8 mouse cellular contexts compared by ENCODE assay signal in the genomic region with DNA sequence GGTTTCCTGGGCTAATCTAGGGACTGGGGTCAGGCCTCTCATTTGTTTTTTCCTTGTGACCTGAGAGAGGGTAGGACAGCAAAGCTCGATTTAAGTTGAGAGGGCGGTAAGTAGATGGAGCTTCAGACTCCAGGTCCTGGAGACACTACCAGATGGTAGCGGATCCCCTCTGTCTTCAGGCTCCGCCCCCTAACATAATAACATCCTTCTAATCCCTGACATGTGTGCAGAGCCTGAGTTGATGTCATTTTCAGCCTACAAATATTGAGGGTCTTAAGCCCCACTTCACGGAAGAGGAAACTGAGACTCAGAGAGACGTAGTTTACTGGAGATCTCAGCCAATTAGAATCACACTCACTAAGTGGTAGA. TPM values are rescaled to one million over a fixed set of nuclear protein-coding genes. Genes with fewer than 3 reads are reported as not detected.
DNase-seq lines count a peak whose midpoint lies in the region; ATAC-seq and TF ChIP-seq lines count a peak whose summit lies in the region.

No protein-coding gene starts in this region.

- H3K27ac ChIP-seq in heart, adult 2 months = peak overlapping the region; percentile 100
- no peak overlapping the region for H3K27ac ChIP-seq in CH12.LX (ENCODE audit: insufficient read depth, low read depth)
- peak overlapping the region; percentile 98 for H3K27ac ChIP-seq in forebrain, embryonic 13.5 days
- H3K27ac ChIP-seq in liver, embryonic 15.5 days (replicated peaks) = peak overlapping the region; percentile 95

- intact Hi-C loops in heart, adult 2 months (cut with DNase I) = loop anchor here (5.0 kb wide), 1 partner anchor 300 kb away; no protein-coding TSS in a partner anchor
- intact Hi-C loops in left cerebral cortex, postnatal 10 days (cut with DNase I) = loop anchor here (5.0 kb wide), 1 partner anchor 105 kb away; the partner anchor contains the start of gene Map1lc3a

- peaks cover 3% of the 10 kb centered on the region; the same call in 1 of the 2 replicates for H3K36me3 ChIP-seq in heart, adult 2 months (ENCODE audit: control insufficient read depth, insufficient read depth, low read length)
- H3K36me3 ChIP-seq in CH12.LX (replicated peaks in 1 of 2; ENCODE audit: control insufficient read depth in 1 of 2, insufficient read depth in 1 of 2, low read length in 1 of 2) = peaks cover 0 to 16% of the 10 kb centered on the region in 2 experiments
- H3K36me3 ChIP-seq in forebrain, embryonic 13.5 days (ENCODE audit: poor library complexity, severe bottlenecking) = peaks cover 21% of the 10 kb centered on the region
- no peaks in the 10 kb centered on the region for H3K36me3 ChIP-seq in liver, embryonic 15.5 days (replicated peaks)

- DNase-seq in heart, adult 2 months = no peak
- no peak for DNase-seq in heart, postnatal 4 days
- DNase-seq in CH12.LX (ENCODE audit: extremely low read depth) = no peak
- no peak for DNase-seq in left cerebral cortex, postnatal 10 days (ENCODE audit: extremely low spot score in 1 of 2, low spot score in 2 of 2)
- no peak for DNase-seq in adrenal gland, postnatal 10 days
- DNase-seq in thymus, postnatal 4 days = no peak

- 11% methylated on average over 6 of the region's 6 CpGs for WGBS in heart, adult 2 months
- 19% methylated on average over 6 of the region's 6 CpGs for WGBS in forebrain, embryonic 13.5 days
- WGBS in liver, embryonic 15.5 days (ENCODE audit: insufficient replicate concordance) = 23% methylated on average over 6 of the region's 6 CpGs

- H3K4me1 ChIP-seq in heart, adult 2 months (ENCODE audit: control insufficient read depth, insufficient read depth, low read length) = peaks cover 3% of the 10 kb centered on the region
- peaks cover 0 to 23% of the 10 kb centered on the region in 2 experiments; a peak in 3 of 4 replicates for H3K4me1 ChIP-seq in CH12.LX (ENCODE audit: control insufficient read depth in 1 of 2, insufficient read depth in 2 of 2)
- H3K4me1 ChIP-seq in forebrain, embryonic 13.5 days = peaks cover 56% of the 10 kb centered on the region
- H3K4me1 ChIP-seq in liver, embryonic 15.5 days (replicated peaks) = peaks cover 29% of the 10 kb centered on the region

- H3K9me3 ChIP-seq in CH12.LX (replicated peaks; ENCODE audit: low read length) = no peaks in the 10 kb centered on the region
- H3K9me3 ChIP-seq in forebrain, embryonic 13.5 days (replicated peaks) = no peaks in the 10 kb centered on the region
- no peaks in the 10 kb centered on the region for H3K9me3 ChIP-seq in liver, embryonic 15.5 days (replicated peaks)

- TF ChIP-seq POLR2A in heart, adult 2 months (IDR thresholded peaks at IDR 0.05; ENCODE audit: insufficient read depth, low read depth, low read length) = no peak; the same call in 1 of the 2 replicates
- TF ChIP-seq POLR2A in CH12.LX (IDR thresholded peaks at IDR 0.05; ENCODE audit: low read depth, low read length) = no peak

- no peaks in the 10 kb centered on the region for H3K27me3 ChIP-seq in heart, adult 2 months (ENCODE audit: control insufficient read depth, insufficient read depth, low read length)
- peaks cover 23% of the 10 kb centered on the region for H3K27me3 ChIP-seq in CH12.LX (replicated peaks)
- peaks cover 20% of the 10 kb centered on the region for H3K27me3 ChIP-seq in forebrain, embryonic 13.5 days
- peaks cover 46% of the 10 kb centered on the region for H3K27me3 ChIP-seq in liver, embryonic 15.5 days

- in situ Hi-C loops in CH12.LX (cut with MboI; ENCODE audit: low pct_ligation_motif_present, low pct_unique_long_range_greater_than_20kb, low sequenced_read_pairs) = loop anchor here (25.0 kb wide), 1 partner anchor 295 kb away; no protein-coding TSS in a partner anchor

- dilution Hi-C loops in CH12.LX (cut with MboI; ENCODE audit: extremely low pct_ligation_motif_present, extremely low pct_unique_long_range_greater_than_20kb, low sequenced_read_pairs) = no loop called here

- no peak for TF ChIP-seq CTCF in heart, adult 2 months (IDR thresholded peaks at IDR 0.05)
- TF ChIP-seq CTCF in CH12.LX (conservative IDR thresholded peaks at IDR 0.05 in 1 of 2, IDR thresholded peaks at IDR 0.05 in 1 of 2; ENCODE audit: low read depth in 2 of 2, low read length in 2 of 2) = no peak

- peak overlapping the region; percentile 74 for H3K4me2 ChIP-seq in CH12.LX (ENCODE audit: insufficient read depth, low read depth, poor library complexity, severe bottlenecking)
- peak overlapping the region; percentile 73 for H3K4me2 ChIP-seq in forebrain, embryonic 13.5 days
- H3K4me2 ChIP-seq in liver, embryonic 15.5 days = peak overlapping the region; percentile 97

- ATAC-seq in forebrain, embryonic 13.5 days = peak; percentile 39
- no peak for ATAC-seq in liver, embryonic 15.5 days (ENCODE audit: insufficient read depth)

- peak overlapping the region; percentile 44 for H3K9ac ChIP-seq in heart, adult 2 months (ENCODE audit: low read depth, low read length)
- H3K9ac ChIP-seq in CH12.LX (ENCODE audit: insufficient read depth, low read depth) = peak overlapping the region; percentile 47; the same call in 1 of the 2 replicates
- peak overlapping the region; percentile 95 for H3K9ac ChIP-seq in forebrain, embryonic 13.5 days
- H3K9ac ChIP-seq in liver, embryonic 15.5 days = peak overlapping the region; percentile 74

- no peak for TF ChIP-seq RAD21 in CH12.LX (IDR thresholded peaks at IDR 0.05; ENCODE audit: low read depth, low read length)

- H3K79me2 ChIP-seq in heart, adult 2 months (replicated peaks; ENCODE audit: control insufficient read depth, insufficient read depth, low read length) = no peaks in the 10 kb centered on the region
- H3K79me2 ChIP-seq in CH12.LX (replicated peaks; ENCODE audit: control insufficient read depth, extremely low read depth, insufficient read depth, poor library complexity, severe bottlenecking) = no peaks in the 10 kb centered on the region

- H3K4me3 ChIP-seq in heart, adult 2 months = peak overlapping the region; percentile 81
- H3K4me3 ChIP-seq in CH12.LX (replicated peaks in 1 of 3; ENCODE audit: low read depth in 2 of 3, low read length in 2 of 3, poor library complexity in 1 of 3) = peak overlapping the region; percentile 71 to 91 (median 75)
- peak overlapping the region; percentile 76 for H3K4me3 ChIP-seq in forebrain, embryonic 13.5 days
- peak overlapping the region; percentile 93 for H3K4me3 ChIP-seq in liver, embryonic 15.5 days (replicated peaks)

- no peak for TF ChIP-seq EP300 in heart, adult 2 months (IDR thresholded peaks at IDR 0.05; ENCODE audit: insufficient read depth, low read depth, low read length)
- no peak for TF ChIP-seq EP300 in CH12.LX (IDR thresholded peaks at IDR 0.05; ENCODE audit: low read length)

TF ChIP-seq in CH12.LX, 34 proteins besides CTCF, POLR2A, EP300 and RAD21:
- TF ChIP-seq NELFE (IDR thresholded peaks at IDR 0.05; ENCODE audit: low read depth, low read length) (no peak), SMC3 (IDR thresholded peaks at IDR 0.05; ENCODE audit: low read depth, low read length) (no peak), MXI1 (IDR thresholded peaks at IDR 0.05; ENCODE audit: low read depth, low read length) (no peak; the same call in 1 of the 2 replicates), JUND (conservative IDR thresholded peaks at IDR 0.05; ENCODE audit: low read depth, low read length) (no peak), JUN (IDR thresholded peaks at IDR 0.05; ENCODE audit: insufficient read depth, low read depth, low read length) (no peak), MAX (IDR thresholded peaks at IDR 0.05; ENCODE audit: low read length) (no peak), ELF1 (IDR thresholded peaks at IDR 0.05; ENCODE audit: low read depth, low read length) (no peak), ETS1 (conservative IDR thresholded peaks at IDR 0.05; ENCODE audit: low read depth, low read length) (no peak), SIN3A (IDR thresholded peaks at IDR 0.05; ENCODE audit: low read length) (no peak), ZKSCAN1 (IDR thresholded peaks at IDR 0.05; ENCODE audit: borderline replicate concordance, low read depth, low read length) (no peak), BHLHE40 (IDR thresholded peaks at IDR 0.05; ENCODE audit: low read depth, low read length) (no peak), KAT2A (IDR thresholded peaks at IDR 0.05; ENCODE audit: insufficient replicate concordance, low read length) (no peak), RCOR1 (conservative IDR thresholded peaks at IDR 0.05; ENCODE audit: low read depth, low read length) (no peak), TCF12 (IDR thresholded peaks at IDR 0.05; ENCODE audit: low read depth, low read length) (no peak), MAZ (IDR thresholded peaks at IDR 0.05; ENCODE audit: low read depth, low read length) (no peak), TBP (conservative IDR thresholded peaks at IDR 0.05; ENCODE audit: low read depth, low read length) (no peak), POLR2AphosphoS2 (IDR thresholded peaks at IDR 0.05; ENCODE audit: low read depth, low read length) (no peak), GABPA (IDR thresholded peaks at IDR 0.05; ENCODE audit: insufficient replicate concordance, low read depth, low read length) (no peak)

RNA-seq across cellular contexts. Expression of gene Trp53inp2, which starts 1.5 kb away (rescaled TPM):
- 100 to 1,000 TPM; 457 to 512 TPM for total RNA-seq in heart, adult 2 months (2021)
- 410 and 615 TPM in 2 replicates for polyA plus RNA-seq in heart, adult 2 months (2012; rRNA removed)
- 100 to 1,000 TPM; 491 to 511 TPM for total RNA-seq in heart, postnatal 4 days (2021)
- 2.9 and 3.9 TPM in 2 replicates for total RNA-seq in CH12.LX (2012; rRNA removed)
- 1.9 and 2.4 TPM in 2 replicates for total RNA-seq in CH12.LX (2014; rRNA removed)
- 6.4 and 6.9 TPM in 2 replicates for polyA plus RNA-seq in CH12.LX (2012; ENCODE audit: insufficient read length, low read depth)
- 72.3 and 72.8 TPM in 2 replicates for polyA plus RNA-seq in forebrain, embryonic 13.5 days (2015; fragmentation: Nextera tagmentation; extraction: Ambion mirVana)
- 4.1 and 4.6 TPM in 2 replicates for polyA plus RNA-seq in liver, embryonic 15.5 days (2015; fragmentation: Nextera tagmentation; extraction: Ambion mirVana)
- 100 to 1,000 TPM; 194 to 199 TPM for total RNA-seq in left cerebral cortex, postnatal 10 days (2021)
- 100 to 1,000 TPM; 234 to 237 TPM for total RNA-seq in adrenal gland, postnatal 10 days (2021)

RNA-seq across cellular contexts. Expression of gene Pigu, which starts 25.1 kb away (rescaled TPM):
- total RNA-seq in heart, adult 2 months (2021) = 10 to 100 TPM; 26.2 to 26.6 TPM
- 44.8 and 73.8 TPM in 2 replicates for polyA plus RNA-seq in heart, adult 2 months (2012; rRNA removed)
- total RNA-seq in heart, postnatal 4 days (2021) = 10 to 100 TPM; 39.4 to 42.7 TPM
- 26.5 and 29.0 TPM in 2 replicates for total RNA-seq in CH12.LX (2012; rRNA removed)
- 32.1 and 39.1 TPM in 2 replicates for total RNA-seq in CH12.LX (2014; rRNA removed)
- polyA plus RNA-seq in CH12.LX (2012; ENCODE audit: insufficient read length, low read depth) = 52.6 and 57.3 TPM in 2 replicates
- 44.6 and 49.1 TPM in 2 replicates for polyA plus RNA-seq in forebrain, embryonic 13.5 days (2015; fragmentation: Nextera tagmentation; extraction: Ambion mirVana)
- 19.9 and 21.0 TPM in 2 replicates for polyA plus RNA-seq in liver, embryonic 15.5 days (2015; fragmentation: Nextera tagmentation; extraction: Ambion mirVana)
- 10 to 100 TPM; 31.1 to 32.2 TPM for total RNA-seq in left cerebral cortex, postnatal 10 days (2021)
- 10 to 100 TPM; 28.5 to 33.5 TPM for total RNA-seq in adrenal gland, postnatal 10 days (2021)

Comparison
In these comparisons a context has a peak if more than half of its experiments do, and no peak if none do; other contexts are left out.
1. H3K9ac ChIP-seq: peak in every context shown above with its lines; median percentile 95 in forebrain, embryonic 13.5 days; 74 in liver, embryonic 15.5 days; 47 in CH12.LX; 44 in heart, adult 2 months.
2. RNA of gene Trp53inp2, which starts 1.5 kb away (total RNA-seq): 457 to 512 TPM in heart, adult 2 months, 491 to 511 TPM in heart, postnatal 4 days, 234 to 237 TPM in adrenal gland, postnatal 10 days and 194 to 199 TPM in left cerebral cortex, postnatal 10 days; 1.9 to 3.9 TPM in CH12.LX; every median in the first group is over 10 times any median in the second.
3. Peak in every context shown above with its lines, with median percentiles within 50 percentile points of each other: H3K4me3 ChIP-seq and H3K4me2 ChIP-seq.